Mouse (Mus musculus) small intestine, adult 2 months (tissue): ENCODE results near the gene Mast4. TPM values are rescaled to one million over a fixed set of nuclear protein-coding genes. Genes with fewer than 3 reads are reported as not detected.

Source experiments
- H3K27ac ChIP-seq: fragments of 200-500 bp; 2 replicates; pipeline ENCODE4 v1.5.1; 2012; ENCODE audit warnings: low read depth, low read length, control low read depth, inconsistent platforms; ENCODE audit not compliant: insufficient read depth
- H3K27me3 ChIP-seq: fragments of 200-500 bp; 2 replicates; pipeline ENCODE4 v1.6.1; 2012; ENCODE audit warnings: mild to moderate bottlenecking, moderate library complexity, low read length, inconsistent platforms; ENCODE audit not compliant: control insufficient read depth, insufficient read depth
- H3K36me3 ChIP-seq: fragments of 200-500 bp; 2 replicates; pipeline ENCODE4 v1.6.1; 2012; ENCODE audit warnings: mild to moderate bottlenecking, low read length, control low read depth, inconsistent platforms; ENCODE audit not compliant: control insufficient read depth, insufficient read depth
- H3K4me1 ChIP-seq: fragments of 200-500 bp; 2 replicates; pipeline ENCODE4 v1.6.1; 2012; ENCODE audit warnings: low read length, inconsistent platforms, mixed read lengths; ENCODE audit not compliant: control insufficient read depth, insufficient read depth, insufficient read length
- H3K4me3 ChIP-seq: fragments of 200-500 bp; 2 replicates; pipeline ENCODE4 v1.5.1; 2012; ENCODE audit warnings: low read depth, mild to moderate bottlenecking, control low read depth, inconsistent platforms, low read length, moderate library complexity
- CTCF ChIP-seq: fragments of 200-500 bp; IDR thresholded peaks from 2 replicates; pipeline ENCODE4 v1.5.1; 2012; ENCODE audit warnings: low read depth, mild to moderate bottlenecking, control low read depth, inconsistent platforms, low read length, moderate library complexity, mixed read lengths; ENCODE audit not compliant: insufficient replicate concordance, insufficient read length; ENCODE audit errors: extremely low read depth
- POLR2A ChIP-seq: fragments of 200-500 bp; IDR thresholded peaks from 2 replicates; pipeline ENCODE4 v1.6.1; 2012; ENCODE audit warnings: low read depth, mild to moderate bottlenecking, control low read depth, inconsistent platforms, low read length, moderate library complexity
- WGBS: fragments of 180-500 bp; shearing (Covaris S2); methylation state at CpG from one replicate; pipeline ENCODE4 v1.1.7; 2018; 5-methylcytosine and 5-hydroxymethylcytosine counted together
- polyA plus RNA-seq: library from polyadenylated mRNA; depleted of rRNA; stranded (reverse); fragments of >200 nt; gene quantifications from 2 replicates; pipeline ENCODE4 v1.2.3, GENCODE M21; 2012

Mast4 gene
- polyA plus RNA-seq, 1 experiment: 5.3 TPM

- no peak for TF ChIP-seq CTCF
- no peak for TF ChIP-seq POLR2A
- no peaks in the 10 kb centered on the region for H3K27me3 ChIP-seq
- 84% methylated on average over 9 of the region's 9 CpGs for WGBS
- no peaks in the 10 kb centered on the region for H3K4me1 ChIP-seq
- no peaks in the 10 kb centered on the region for H3K36me3 ChIP-seq
- H3K27ac ChIP-seq: no peak overlapping the region
- H3K4me3 ChIP-seq: no peak overlapping the region
These were observed 135.9 kb downstream of the Mast4 start for GRCm38 (mm10) chr13:103198210-103198940.

DNA sequence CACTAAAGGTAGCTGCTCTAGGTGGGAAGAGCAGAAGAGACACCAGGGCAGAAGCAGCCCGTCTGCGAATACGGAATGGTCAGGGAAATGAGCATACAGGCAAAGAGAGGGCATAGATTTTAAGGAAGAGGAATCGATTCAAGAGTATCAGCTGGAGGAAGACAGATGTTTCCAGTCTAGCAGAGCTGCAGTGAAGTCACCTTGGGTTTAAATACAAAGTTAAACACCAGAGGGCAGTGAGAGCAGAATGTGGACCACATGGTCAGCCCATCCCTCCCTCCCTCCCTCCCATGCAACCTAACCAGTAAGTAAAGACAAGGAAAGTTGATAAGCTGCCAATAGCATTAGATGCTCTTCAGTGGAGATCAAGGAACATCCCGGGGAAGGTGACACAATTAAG is 138.0 kb downstream of the Mast4 start:
- TF ChIP-seq POLR2A (no peak), CTCF (no peak)
- no peaks in the 10 kb centered on the region for H3K36me3 ChIP-seq
- no peak overlapping the region for H3K27ac ChIP-seq
- H3K4me3 ChIP-seq: no peak overlapping the region
- WGBS: 56% methylated on average over 5 of the region's 5 CpGs
- H3K27me3 ChIP-seq: no peaks in the 10 kb centered on the region
- no peaks in the 10 kb centered on the region for H3K4me1 ChIP-seq

DNA sequence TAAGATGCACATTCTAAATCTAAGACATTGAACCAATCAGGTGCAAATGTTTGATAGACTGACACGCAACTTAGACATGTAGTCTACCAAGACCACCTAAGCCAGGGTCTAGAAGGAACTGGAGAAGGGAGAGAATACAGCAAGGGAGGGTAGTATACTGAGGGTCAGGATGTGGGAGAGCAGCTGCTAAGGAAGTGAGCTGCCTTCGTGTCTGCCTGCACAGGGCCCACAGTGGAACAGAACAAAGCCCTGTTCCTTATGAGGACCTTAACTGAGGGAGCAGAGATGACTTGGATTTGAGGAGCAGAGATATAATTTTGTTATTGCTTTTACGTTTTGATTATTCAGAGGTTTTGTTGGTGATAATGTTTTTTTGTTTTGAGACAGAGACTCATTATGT is 138.4 kb downstream of the Mast4 start:
- 66% methylated on average over 3 of the region's 3 CpGs for WGBS
- Histone ChIP-seq H3K36me3 (no peaks in the 10 kb centered on the region), H3K4me1 (no peaks in the 10 kb centered on the region), H3K27me3 (no peaks in the 10 kb centered on the region), H3K27ac (no peak overlapping the region), H3K4me3 (no peak overlapping the region)
- TF ChIP-seq CTCF (no peak), POLR2A (no peak)

DNA sequence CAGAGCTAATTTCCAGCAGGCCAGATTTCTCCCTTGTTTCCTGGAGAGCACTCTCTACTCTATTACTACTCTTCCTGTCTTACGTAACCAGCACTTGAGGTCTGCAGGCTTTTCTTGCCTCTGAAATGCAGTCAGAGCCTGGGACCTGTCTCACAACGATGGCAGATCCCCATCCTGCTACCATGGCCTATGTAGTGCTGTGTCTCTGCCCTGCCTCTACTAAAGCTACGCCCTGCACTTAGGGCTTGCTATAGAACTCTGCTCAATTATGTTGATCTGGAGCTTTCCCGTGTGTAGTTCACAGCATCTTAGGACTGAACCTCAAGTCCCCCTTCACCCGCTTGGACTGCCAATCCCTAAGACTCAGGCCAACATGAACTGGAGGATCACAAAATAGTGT is 150.7 kb downstream of the Mast4 start:
- no peak overlapping the region for H3K4me3 ChIP-seq
- H3K36me3 ChIP-seq: no peaks in the 10 kb centered on the region
- H3K27me3 ChIP-seq: no peaks in the 10 kb centered on the region
- WGBS: 74% methylated on average over 5 of the region's 5 CpGs
- TF ChIP-seq CTCF: no peak
- TF ChIP-seq POLR2A: no peak
- no peaks in the 10 kb centered on the region for H3K4me1 ChIP-seq
- no peak overlapping the region for H3K27ac ChIP-seq

- TF ChIP-seq CTCF (no peak), POLR2A (no peak)
- Histone ChIP-seq H3K36me3 (no peaks in the 10 kb centered on the region), H3K27ac (no peak overlapping the region), H3K4me3 (no peak overlapping the region), H3K4me1 (no peaks in the 10 kb centered on the region), H3K27me3 (no peaks in the 10 kb centered on the region)
- WGBS: 95% methylated on average over 9 of the region's 9 CpGs
These were observed 152.5 kb downstream of the Mast4 start for GRCm38 (mm10) chr13:103181836-103182235.

DNA sequence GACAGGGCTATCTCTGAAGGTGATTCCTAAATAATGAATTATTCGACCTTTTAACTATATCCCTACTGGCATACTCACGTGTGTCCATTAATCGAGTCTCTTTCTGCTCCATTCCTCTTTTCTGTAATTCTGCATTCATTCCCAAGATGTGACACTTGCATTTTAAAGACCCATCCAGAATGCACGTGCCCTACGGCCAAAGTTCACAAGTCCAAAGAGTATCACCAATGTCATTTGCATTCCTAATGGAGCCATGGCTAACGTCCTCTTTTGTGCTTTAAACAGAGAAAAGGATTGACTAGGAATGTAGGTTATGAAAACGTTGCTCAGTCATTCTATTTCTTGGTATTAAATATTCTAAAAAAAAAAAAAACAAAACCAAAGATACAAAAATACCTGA is 157.4 kb downstream of the Mast4 start:
- H3K27ac ChIP-seq: no peak overlapping the region

GRCm38 (mm10) chr13:103174431-103174830 is 159.9 kb downstream of the Mast4 start:
- 69% methylated on average over 5 of the region's 5 CpGs for WGBS
- Histone ChIP-seq H3K36me3 (no peaks in the 10 kb centered on the region), H3K27me3 (no peaks in the 10 kb centered on the region), H3K27ac (no peak overlapping the region), H3K4me1 (no peaks in the 10 kb centered on the region), H3K4me3 (no peak overlapping the region)
- TF ChIP-seq CTCF: no peak
- TF ChIP-seq POLR2A: no peak

More for the DNA sequence above, 157.4 kb downstream of the Mast4 start:
- WGBS: 68% methylated on average over 7 of the region's 7 CpGs
- H3K4me1 ChIP-seq: no peaks in the 10 kb centered on the region
- no peak overlapping the region for H3K4me3 ChIP-seq
- no peak for TF ChIP-seq CTCF
- no peak for TF ChIP-seq POLR2A
- H3K36me3 ChIP-seq: no peaks in the 10 kb centered on the region
- no peaks in the 10 kb centered on the region for H3K27me3 ChIP-seq
